Mouse (Mus musculus) limb, embryonic 12.5 days (tissue): ENCODE measurements at regions not wholly inside any gene's neighbourhood (a gene's known extent, or its start where the extent isn't known, plus 50 kb on each side); places are given as distances from the start of the nearest gene placed in this dataset.

Experiments used
- ATAC-seq: fragments of 200-750 bp; cut with Nextera tagmentation; 2 replicates; pipeline ENCODE4 v1.8.0; 2017; ENCODE audit warnings: low read depth, moderate TSS enrichment; ENCODE audit not compliant: insufficient number of reproducible peaks, insufficient read depth, low FRiP score, low TSS enrichment
- H3K27ac ChIP-seq: fragments of 300-500 bp; sonication (generic); 2 replicates; pipeline ENCODE4 v1.5.1; 2016; ENCODE audit warnings: mild to moderate bottlenecking, moderate library complexity
- H3K27me3 ChIP-seq: fragments of 300-500 bp; sonication (generic); 2 replicates; pipeline ENCODE4 v1.6.1; 2016; ENCODE audit warnings: mild to moderate bottlenecking, moderate library complexity
- H3K36me3 ChIP-seq: fragments of 300-500 bp; sonication (generic); 2 replicates; pipeline ENCODE4 v1.6.1; 2016; ENCODE audit warnings: mild to moderate bottlenecking, moderate library complexity
- H3K4me1 ChIP-seq: fragments of 300-500 bp; sonication (generic); replicated peaks from 2 replicates; pipeline ENCODE4 v1.6.1; 2016
- H3K4me2 ChIP-seq: fragments of 300-500 bp; sonication (generic); 2 replicates; pipeline ENCODE4 v1.6.1; 2016; ENCODE audit warnings: mild to moderate bottlenecking, moderate library complexity
- H3K4me3 ChIP-seq: fragments of 300-500 bp; sonication (generic); replicated peaks from 2 replicates; pipeline ENCODE4 v1.5.1; 2016; ENCODE audit warnings: mild to moderate bottlenecking
- H3K9ac ChIP-seq: fragments of 300-500 bp; sonication (generic); replicated peaks from 2 replicates; pipeline ENCODE4 v1.6.1; 2016; ENCODE audit warnings: mild to moderate bottlenecking, moderate library complexity
- H3K9me3 ChIP-seq: fragments of 300-500 bp; sonication (generic); 2 replicates; pipeline ENCODE4 v1.6.1; 2016; ENCODE audit warnings: mild to moderate bottlenecking, moderate library complexity
- WGBS: fragments of 180-500 bp; shearing (Covaris S2); methylation state at CpG from one replicate; pipeline ENCODE4 v1.1.7; 2016; 5-methylcytosine and 5-hydroxymethylcytosine counted together

GRCm38 (mm10) chr2:117036197-117036872 lies 84.8 kb upstream of the Spred1 start:
- no peaks in the 10 kb centered on the region for H3K9me3 ChIP-seq
- no peak for ATAC-seq

DNA sequence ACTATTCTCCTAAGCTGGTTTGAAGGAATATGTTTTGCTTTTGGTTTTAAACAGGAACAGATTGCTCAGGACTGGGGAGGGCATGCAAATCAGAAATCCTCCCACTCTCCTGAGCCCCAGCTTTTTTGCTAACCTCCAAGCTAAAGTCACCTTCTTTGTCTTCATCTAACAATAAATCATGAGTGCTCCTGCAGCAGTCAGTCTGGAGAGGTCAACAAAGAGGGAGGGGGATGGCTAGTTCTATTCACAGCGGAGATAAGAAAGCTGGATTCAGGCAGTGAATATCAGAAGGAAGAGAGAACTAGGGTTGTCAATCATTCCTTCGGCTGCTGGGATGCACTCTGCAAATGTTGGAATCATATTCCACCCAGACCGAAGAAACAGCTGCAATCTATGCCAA lies 81.0 kb upstream of the Spred1 start:
- no peaks in the 10 kb centered on the region for H3K4me1 ChIP-seq
- H3K9me3 ChIP-seq = no peaks in the 10 kb centered on the region
- no peaks in the 10 kb centered on the region for H3K36me3 ChIP-seq
- no peaks in the 10 kb centered on the region for H3K27me3 ChIP-seq
- H3K9ac ChIP-seq = no peak overlapping the region
- no peak overlapping the region for H3K4me2 ChIP-seq
- no peak for ATAC-seq
- 52% methylated on average over 3 of the region's 3 CpGs for WGBS
- no peak overlapping the region for H3K4me3 ChIP-seq
- H3K27ac ChIP-seq = no peak overlapping the region

More at GRCm38 (mm10) chr2:117036197-117036872, 84.8 kb upstream of the Spred1 start:
- no peak overlapping the region for H3K9ac ChIP-seq
- no peaks in the 10 kb centered on the region for H3K36me3 ChIP-seq
- H3K27me3 ChIP-seq = no peaks in the 10 kb centered on the region
- no peak overlapping the region for H3K27ac ChIP-seq
- WGBS = 66% methylated on average over 8 of the region's 8 CpGs
- H3K4me2 ChIP-seq = no peak overlapping the region
- no peak overlapping the region for H3K4me3 ChIP-seq
- H3K4me1 ChIP-seq = no peaks in the 10 kb centered on the region

GRCm38 (mm10) chr2:117043831-117044230 lies 77.3 kb upstream of the Spred1 start:
- WGBS = 41% methylated on average over 7 of the region's 7 CpGs

DNA sequence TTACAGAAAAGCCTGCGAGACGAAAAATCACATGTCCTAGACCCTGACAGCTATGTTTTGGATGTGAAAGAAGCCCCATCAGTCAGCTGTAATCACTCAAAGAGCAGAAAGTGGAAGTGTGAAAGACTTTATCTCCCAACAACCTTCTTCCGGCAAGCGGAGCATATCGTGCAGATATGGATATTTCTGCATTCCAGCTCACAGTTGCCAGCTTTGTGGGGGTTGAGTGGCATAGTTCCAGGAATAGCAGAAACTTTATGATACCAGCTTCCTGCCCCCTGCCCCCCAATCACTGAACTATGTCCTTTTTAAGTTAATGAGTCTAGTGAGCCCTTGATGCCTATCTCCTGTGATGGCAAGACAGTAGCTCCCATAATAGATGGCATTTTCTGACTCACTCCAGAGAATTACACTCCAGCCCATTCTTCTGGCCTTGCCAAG lies 72.9 kb upstream of the Spred1 start:
- H3K36me3 ChIP-seq = no peaks in the 10 kb centered on the region
- no peaks in the 10 kb centered on the region for H3K9me3 ChIP-seq
- H3K4me3 ChIP-seq = no peak overlapping the region
- H3K9ac ChIP-seq = no peak overlapping the region
- H3K4me2 ChIP-seq = no peak overlapping the region
- no peak overlapping the region for H3K27ac ChIP-seq
- 85% methylated on average over 5 of the region's 5 CpGs for WGBS
- no peaks in the 10 kb centered on the region for H3K4me1 ChIP-seq
- ATAC-seq = no peak
- H3K27me3 ChIP-seq = no peaks in the 10 kb centered on the region

More at GRCm38 (mm10) chr2:117043831-117044230, 77.3 kb upstream of the Spred1 start:
- H3K36me3 ChIP-seq = no peaks in the 10 kb centered on the region
- no peak overlapping the region for H3K9ac ChIP-seq
- H3K27ac ChIP-seq = no peak overlapping the region
- no peaks in the 10 kb centered on the region for H3K27me3 ChIP-seq
- H3K4me2 ChIP-seq = no peak overlapping the region
- H3K4me1 ChIP-seq = no peaks in the 10 kb centered on the region
- H3K9me3 ChIP-seq = no peaks in the 10 kb centered on the region
- no peak overlapping the region for H3K4me3 ChIP-seq
- no peak for ATAC-seq

- no peak overlapping the region for H3K9ac ChIP-seq
- H3K36me3 ChIP-seq = no peaks in the 10 kb centered on the region
- ATAC-seq = no peak
- no peaks in the 10 kb centered on the region for H3K9me3 ChIP-seq
- no peak overlapping the region for H3K4me2 ChIP-seq
- no peak overlapping the region for H3K27ac ChIP-seq
- H3K4me3 ChIP-seq = no peak overlapping the region
- no peaks in the 10 kb centered on the region for H3K27me3 ChIP-seq
- H3K4me1 ChIP-seq = no peaks in the 10 kb centered on the region
- 74% methylated on average over 2 of the region's 2 CpGs for WGBS
These were observed 71.1 kb upstream of the Spred1 start for GRCm38 (mm10) chr2:117050061-117050460.

DNA sequence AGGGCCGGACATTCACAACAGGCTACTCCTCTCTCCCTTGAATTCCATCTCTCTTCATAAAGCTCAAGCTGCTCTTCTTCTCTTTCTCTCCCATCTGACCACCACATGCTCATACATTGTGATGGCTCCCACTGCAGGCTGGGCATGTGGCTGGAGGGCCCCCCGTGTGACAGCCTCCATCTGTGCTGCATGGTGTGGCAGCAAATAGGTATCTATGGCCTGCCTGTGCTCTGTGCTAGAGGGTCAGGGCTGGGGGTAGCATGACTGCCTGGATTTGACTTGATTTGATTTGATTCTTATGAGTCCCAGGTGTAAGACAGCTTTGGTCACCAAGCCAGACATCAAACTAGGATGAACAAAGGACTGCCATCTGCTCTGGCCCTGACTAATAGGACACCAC lies 57.0 kb upstream of the Spred1 start:
- Histone ChIP-seq H3K4me3 (no peak overlapping the region), H3K4me2 (no peak overlapping the region), H3K9ac (no peak overlapping the region), H3K9me3 (0 out of 2 replicates have a peak, but pooled peaks cover under 1% of the 10 kb centered on the region), H3K36me3 (no peaks in the 10 kb centered on the region), H3K27ac (no peak overlapping the region), H3K4me1 (no peaks in the 10 kb centered on the region), H3K27me3 (no peaks in the 10 kb centered on the region)
- ATAC-seq = no peak
- WGBS = 77% methylated on average over 2 of the region's 2 CpGs

- no peaks in the 10 kb centered on the region for H3K36me3 ChIP-seq
- no peaks in the 10 kb centered on the region for H3K9me3 ChIP-seq
- H3K9ac ChIP-seq = no peak overlapping the region
- no peak overlapping the region for H3K27ac ChIP-seq
- H3K4me2 ChIP-seq = no peak overlapping the region
- no peaks in the 10 kb centered on the region for H3K4me1 ChIP-seq
- ATAC-seq = no peak
- WGBS = 73% methylated on average over 6 of the region's 6 CpGs
- H3K4me3 ChIP-seq = no peak overlapping the region
- no peaks in the 10 kb centered on the region for H3K27me3 ChIP-seq
These were observed 50.8 kb upstream of the Spred1 start for GRCm38 (mm10) chr2:117070348-117070747.

- Histone ChIP-seq H3K4me1 (no peaks in the 10 kb centered on the region), H3K9me3 (no peaks in the 10 kb centered on the region), H3K27me3 (no peaks in the 10 kb centered on the region), H3K27ac (no peak overlapping the region), H3K9ac (no peak overlapping the region), H3K4me2 (no peak overlapping the region), H3K36me3 (no peaks in the 10 kb centered on the region), H3K4me3 (no peak overlapping the region)
- ATAC-seq = no peak
These were observed 50.1 kb upstream of the Spred1 start for GRCm38 (mm10) chr2:117071098-117071497.
